29 mouse cellular contexts compared by ENCODE assay signal in genomic region chr7:46347692-46348091, GRCm38 (mm10). TPM values are rescaled to one million over a fixed set of nuclear protein-coding genes. Genes with fewer than 3 reads are reported as not detected.
DNase-seq lines count a peak whose midpoint lies in the region; TF ChIP-seq lines count a peak whose summit lies in the region.
"Had no signal": no experiment of that assay in that cellular context is flagged by ENCODE, and none has a peak within 500 bp of the region (broad histone marks: within the 10 kb centered on the region; RNA-seq: fewer than 3 reads in every experiment).

No protein-coding gene starts in this region.

- H3K4me3 ChIP-seq in gastrocnemius, adult 2 months, result no peak overlapping the region
- H3K4me3 ChIP-seq: embryonic facial prominence, embryonic 15.5 days; forebrain, embryonic 12.5 days; hindbrain, embryonic 12.5 days; limb, embryonic 13.5 days; lung, embryonic 15.5 days; midbrain, embryonic 12.5 days; neural tube, embryonic 13.5 days had no signal

- intact Hi-C loops in gastrocnemius, adult 2 months (cut with DNase I), result no loop called here

- TF ChIP-seq CTCF in gastrocnemius, adult 2 months (IDR thresholded peaks at IDR 0.05), result no peak

- no peak overlapping the region for H3K27ac ChIP-seq in gastrocnemius, adult 2 months
- H3K27ac ChIP-seq: embryonic facial prominence, embryonic 15.5 days; forebrain, embryonic 12.5 days; hindbrain, embryonic 12.5 days; hindbrain, postnatal 0 days; limb, embryonic 13.5 days; lung, embryonic 15.5 days; midbrain, embryonic 12.5 days; neural tube, embryonic 13.5 days had no signal

- DNase-seq in gastrocnemius, adult 2 months, result peak; percentile 66
- DNase-seq in gastrocnemius, postnatal 10 days, result no peak
- peak; percentile 40 to 53 for DNase-seq in kidney, postnatal 4 days
- DNase-seq in kidney, adult 18-20 months, result no peak
- peak; percentile 33 for DNase-seq in gastrocnemius, postnatal 25 days
- no peak for DNase-seq in left cerebral cortex, adult 8-10 months (ENCODE audit: low spot score in 2 of 2)
- DNase-seq in lung, postnatal 10 days, result no peak
- DNase-seq: adrenal gland, adult 2 months; adrenal gland, postnatal 36 days; cerebellum, adult 18-20 months; cerebellum, postnatal 10 days; forebrain, postnatal 0 days; heart, postnatal 36 days; kidney, adult 2 months; layer of hippocampus, postnatal 36 days; lung, postnatal 36 days; right cerebral cortex, postnatal 4 days had no signal

RNA-seq across cellular contexts. Expression of gene Myod1, which starts 28.6 kb away (rescaled TPM):
- total RNA-seq in gastrocnemius, adult 2 months (2021), result 10 to 100 TPM; 17.3 to 21.3 TPM
- total RNA-seq in gastrocnemius, postnatal 10 days (2021), result 10 to 100 TPM; 36.8 to 45.3 TPM
- 10 to 100 TPM; 17.7 to 17.8 TPM for total RNA-seq in gastrocnemius, postnatal 25 days (2021)
- under 1 TPM in 2 of 4 experiments, not detected in 2; 0.19 to 0.23 TPM for total RNA-seq in left cerebral cortex, adult 8-10 months (2022)
- total RNA-seq: adrenal gland, adult 2 months; adrenal gland, postnatal 36 days; common myeloid progenitor, adult 5-6 weeks; forebrain, postnatal 0 days; granulocyte monocyte progenitor cell, adult 5-6 weeks; heart, postnatal 36 days; layer of hippocampus, postnatal 36 days; left cerebral cortex, postnatal 14 days; megakaryocyte, adult 5-6 weeks had no signal

RNA-seq across cellular contexts. Expression of gene Kcnc1, which starts 48.6 kb away (rescaled TPM):
- total RNA-seq in gastrocnemius, adult 2 months (2021), result 10 to 100 TPM; 38.9 to 66.6 TPM
- 10 to 100 TPM; 19.7 to 21.1 TPM for total RNA-seq in gastrocnemius, postnatal 10 days (2021)
- total RNA-seq in gastrocnemius, postnatal 25 days (2021), result 10 to 100 TPM; 50.0 to 65.5 TPM
- total RNA-seq in left cerebral cortex, adult 8-10 months (2022), result 100 to 1,000 TPM; 134 to 153 (median 136) TPM
- total RNA-seq: granulocyte monocyte progenitor cell, adult 5-6 weeks had no signal

Comparison
In these comparisons a context has a peak if more than half of its experiments do, and no peak if none do; other contexts are left out.
1. DNase-seq: peak in gastrocnemius, adult 2 months (single experiment), kidney, postnatal 4 days (2 of 2) and gastrocnemius, postnatal 25 days (single experiment); none in gastrocnemius, postnatal 10 days (single experiment), kidney, adult 18-20 months (single experiment), left cerebral cortex, adult 8-10 months (0 of 2) and lung, postnatal 10 days (single experiment).
2. RNA of gene Myod1, which starts 28.6 kb away (total RNA-seq): 36.8 to 45.3 TPM in gastrocnemius, postnatal 10 days, 17.3 to 21.3 TPM in gastrocnemius, adult 2 months and 17.7 to 17.8 TPM in gastrocnemius, postnatal 25 days; 0.19 to 0.23 TPM in left cerebral cortex, adult 8-10 months; every median in the first group is over 10 times any median in the second.